Mouse (Mus musculus) G1E (cell line): ENCODE data around the gene Ndrg4.

Source experiments
- CTCF ChIP-seq: IDR thresholded peaks from 2 replicates; pipeline ENCODE4 v1.5.1; 2012; ENCODE audit warnings: low read depth, low read length, inconsistent platforms, mixed read lengths
- GATA1 ChIP-seq: IDR thresholded peaks from 2 replicates; pipeline ENCODE4 v1.6.1; 2012; ENCODE audit warnings: borderline replicate concordance, low read length, inconsistent platforms, mixed read lengths

- TF ChIP-seq CTCF (no peak), GATA1 (no peak)
Measured at GRCm38 (mm10) chr8:95698179-95698578, 21.4 kb downstream of the Ndrg4 start.
